Mouse (Mus musculus) liver, postnatal 0 days (tissue): ENCODE data around the gene Dact3.
A peak's percentile ranks its signal among the peaks of the same experiment; 100 is the strongest.

ENCODE experiments used
- CTCF ChIP-seq: sonication (generic); IDR thresholded peaks from 2 replicates; pipeline ENCODE4 v1.5.1; 2016; ENCODE audit warnings: antibody characterized with exemption, low read depth
- EP300 ChIP-seq: IDR thresholded peaks from 2 replicates; pipeline ENCODE4 v1.6.1; 2016; ENCODE audit warnings: antibody characterized with exemption, low read depth, mild to moderate bottlenecking

- TF ChIP-seq CTCF: peak; percentile 96
- TF ChIP-seq EP300: no peak
These were observed 16.7 kb downstream of the Dact3 start, which contains the start of gene Gng8 for GRCm38 (mm10) chr7:16891641-16892351.
